Mouse (Mus musculus) ES-Bruce4 (cell line): ENCODE data around the gene Thnsl2.

ENCODE experiments used
- CTCF ChIP-seq: IDR thresholded peaks from one replicate; pipeline ENCODE4 v1.8.1; 2011; ENCODE audit warnings: low read depth, low read length
- POLR2A ChIP-seq: IDR thresholded peaks from one replicate; pipeline ENCODE4 v1.8.1; 2011; ENCODE audit warnings: low read length; ENCODE audit not compliant: insufficient read depth

- TF ChIP-seq CTCF, result no peak
- TF ChIP-seq POLR2A, result no peak
Observed at GRCm38 (mm10) chr6:71126290-71126689, 17.9 kb downstream of the Thnsl2 start.
